Mouse (Mus musculus): ENCODE results near the gene Dgki.

Dgki gene

DNA sequence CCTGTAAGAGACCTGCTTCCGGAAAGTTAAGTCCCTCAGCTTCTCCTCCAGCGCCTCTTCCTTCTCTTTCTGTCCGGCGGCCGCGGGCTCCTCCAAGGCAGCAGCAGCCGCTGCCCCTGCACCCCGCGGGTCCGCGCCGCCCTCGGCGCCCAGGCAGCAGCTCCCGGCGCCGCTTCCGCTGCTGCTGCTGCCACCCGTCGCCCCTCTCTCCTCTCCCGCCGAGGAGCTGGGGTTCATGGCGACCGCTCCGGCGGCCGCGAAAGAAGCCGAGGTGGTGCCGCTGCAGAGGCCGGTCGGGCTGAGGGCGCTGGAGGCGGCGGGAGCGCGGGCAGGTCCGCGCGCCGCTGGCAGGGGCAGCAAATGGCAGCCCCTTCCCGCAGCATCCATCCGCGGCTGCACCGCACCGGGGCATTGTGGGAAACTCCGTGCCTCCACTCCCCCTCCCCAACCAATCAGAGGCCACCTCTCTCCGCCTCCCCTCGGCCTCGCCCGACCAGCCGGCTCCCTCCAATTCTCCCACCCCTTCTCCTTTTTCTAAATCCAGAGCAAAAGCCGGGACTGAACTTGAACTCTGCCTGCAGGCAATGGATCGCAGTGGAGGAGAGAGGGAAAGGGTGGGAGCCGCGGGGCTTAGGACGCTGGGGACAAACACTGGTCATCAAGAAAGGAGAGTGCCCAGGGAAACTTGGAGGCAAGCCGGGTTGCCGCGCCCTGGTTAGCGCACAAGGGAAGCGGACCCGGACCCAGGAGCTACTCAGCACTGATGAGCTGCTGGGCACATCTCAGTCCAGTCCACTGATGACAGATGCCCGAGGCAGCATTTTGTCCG, at the start of gene Dgki:
Dgki (minus strand) TSS at position 623 of the 829 bp plus-strand sequence.
- no peak for DNase-seq (ENCODE audit: low spot score in 2 of 2)

DNA sequence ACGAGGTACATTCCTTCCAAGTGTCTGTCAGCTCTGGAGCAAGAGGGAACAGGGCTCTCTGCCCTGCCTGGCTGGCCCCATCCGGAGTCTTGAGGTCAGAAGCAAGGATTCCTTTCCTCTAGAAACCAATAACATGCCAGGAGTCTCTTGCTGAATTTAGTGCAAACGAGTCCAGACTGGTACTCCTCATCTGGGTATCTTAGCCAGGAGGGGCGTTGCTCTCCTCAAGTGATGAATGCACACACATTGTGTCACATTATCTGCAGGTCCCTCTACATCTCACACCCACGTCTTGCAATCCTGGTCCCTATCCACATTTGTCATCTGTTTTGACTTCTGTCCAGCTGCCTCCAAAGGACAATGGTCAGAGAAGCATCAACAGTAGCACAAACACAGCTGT, 47.6 kb upstream of the Dgki start:
- DNase-seq (ENCODE audit: low spot score in 2 of 2) = no peak

DNA sequence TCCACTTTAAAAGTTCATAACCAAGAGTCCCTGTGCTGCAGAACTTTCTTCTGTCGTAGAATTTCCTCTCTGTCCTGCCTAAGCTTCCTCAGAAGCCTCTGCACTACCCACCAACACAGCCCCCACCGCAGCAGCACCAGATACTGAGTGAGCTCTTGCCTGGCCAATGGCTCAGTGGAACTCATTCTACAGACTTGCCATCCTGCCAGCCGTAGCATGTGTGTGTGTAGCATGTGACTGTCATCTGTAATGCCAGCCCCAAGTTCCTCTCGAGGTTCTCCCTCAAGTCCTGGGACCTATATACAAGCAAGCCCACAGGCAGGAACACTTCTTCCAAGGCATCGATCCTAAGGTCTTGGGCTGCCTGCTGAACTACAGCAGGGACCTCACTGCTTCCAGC, 38.1 kb upstream of the Dgki start:
- no peak for DNase-seq (ENCODE audit: low spot score in 2 of 2)

DNA sequence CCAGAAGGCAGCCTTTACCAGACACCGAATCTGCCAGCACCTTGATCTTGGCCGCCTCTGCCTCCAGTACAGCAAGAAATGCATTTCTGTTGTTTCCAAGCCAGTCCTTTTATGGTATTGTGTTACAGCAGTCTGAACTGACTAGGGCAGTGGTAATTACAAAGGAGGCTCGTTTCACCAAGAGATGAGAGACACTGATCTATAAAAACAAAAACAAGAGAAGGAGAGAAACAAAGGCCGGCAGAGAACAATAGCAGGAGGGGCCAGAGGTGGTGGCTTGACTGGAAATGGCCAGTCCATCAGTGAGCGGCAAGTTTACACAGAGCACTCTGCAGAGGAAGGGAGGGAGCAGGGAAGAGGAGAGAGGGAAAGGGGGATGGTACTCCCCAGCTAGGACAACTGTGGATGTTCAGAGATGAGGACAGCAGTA, 36.9 kb upstream of the Dgki start:
- no peak for DNase-seq (ENCODE audit: low spot score in 2 of 2)

DNA sequence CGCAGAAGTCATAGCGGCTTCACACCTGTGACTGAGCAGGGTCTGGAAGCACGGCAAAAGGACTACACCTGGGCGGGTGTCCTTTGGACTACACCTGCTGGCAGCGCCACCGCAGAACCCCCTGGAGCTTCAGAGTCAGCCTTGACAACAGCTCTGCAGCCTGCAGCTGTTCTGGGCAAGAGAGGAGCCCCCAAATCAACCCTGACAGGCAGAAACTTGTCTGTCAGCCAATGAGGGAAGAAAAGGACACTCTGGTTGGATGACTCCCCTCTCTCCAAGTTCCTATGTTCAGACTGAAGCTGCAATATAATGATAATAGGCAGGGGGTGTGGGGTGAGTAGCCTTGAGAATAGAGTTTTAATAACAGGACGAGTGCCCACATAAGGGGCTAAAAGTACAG, 36.4 kb upstream of the Dgki start:
- no peak for DNase-seq (ENCODE audit: low spot score in 2 of 2)

DNA sequence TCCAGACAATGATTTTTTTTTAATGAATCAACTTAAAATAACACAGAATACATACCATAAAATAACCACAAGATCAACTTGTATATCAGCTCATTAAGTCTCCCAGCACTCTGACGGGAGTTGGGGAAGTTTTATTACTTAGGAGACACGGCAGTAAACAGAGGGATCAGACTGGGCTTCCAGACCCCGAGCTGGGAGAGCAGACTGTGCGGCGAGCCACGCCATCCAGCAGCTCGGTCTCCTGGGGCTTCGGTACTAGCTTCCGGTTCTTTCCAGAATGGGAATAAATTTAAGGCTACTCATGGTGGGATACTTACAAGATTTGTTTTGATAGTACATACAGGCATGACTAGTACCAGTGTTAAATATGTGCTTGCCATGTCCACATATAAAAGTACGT, 32.9 kb upstream of the Dgki start:
- no peak for DNase-seq (ENCODE audit: low spot score in 2 of 2)

DNA sequence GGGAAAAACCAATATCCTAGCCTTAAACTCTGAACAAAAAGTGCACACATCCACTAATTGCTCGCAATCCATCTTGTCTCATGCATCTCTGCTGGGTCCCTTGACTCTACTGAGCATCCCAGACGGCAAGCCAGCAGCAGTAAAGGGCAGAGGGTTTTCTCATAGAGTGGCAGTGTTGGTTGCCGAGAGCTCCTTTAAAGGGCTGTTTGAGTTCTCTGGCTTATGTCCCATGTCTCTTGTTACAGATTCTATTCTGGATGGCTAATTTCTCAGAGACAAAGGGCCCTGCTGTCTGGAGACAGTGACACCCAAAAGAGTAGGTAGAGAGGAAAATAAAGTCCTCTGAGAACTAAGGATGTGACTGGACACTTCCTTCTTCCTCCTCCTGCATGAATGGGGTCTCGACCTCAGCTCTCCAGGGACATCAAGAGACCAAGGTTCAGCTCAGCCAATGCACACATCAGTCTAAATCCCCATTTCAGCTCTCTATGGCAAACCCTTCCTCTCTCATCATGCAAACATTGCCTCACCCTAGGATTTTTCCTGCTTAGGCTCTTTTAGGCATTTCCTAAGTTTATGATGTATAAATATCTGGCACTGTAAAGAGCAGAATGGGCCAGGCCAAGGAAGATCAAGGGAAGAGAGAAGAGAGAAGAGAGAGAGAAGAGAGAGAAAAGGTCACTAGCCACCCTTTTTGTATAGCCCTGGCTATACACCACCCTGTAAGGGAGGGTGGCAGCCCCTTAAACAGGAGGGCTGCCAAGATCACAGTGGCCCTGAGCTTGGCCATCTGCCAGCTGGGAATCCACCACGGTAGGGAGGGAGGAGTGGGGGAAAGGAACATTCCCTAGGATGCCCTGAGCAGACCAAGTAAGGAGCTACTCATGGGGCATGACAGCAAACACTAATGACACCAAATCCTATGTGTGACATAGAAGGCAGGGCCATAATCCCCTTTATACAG, 30.2 kb upstream of the Dgki start:
- peak in 1 of 2 experiments; percentile 14 for DNase-seq (ENCODE audit: low spot score in 2 of 2)

DNA sequence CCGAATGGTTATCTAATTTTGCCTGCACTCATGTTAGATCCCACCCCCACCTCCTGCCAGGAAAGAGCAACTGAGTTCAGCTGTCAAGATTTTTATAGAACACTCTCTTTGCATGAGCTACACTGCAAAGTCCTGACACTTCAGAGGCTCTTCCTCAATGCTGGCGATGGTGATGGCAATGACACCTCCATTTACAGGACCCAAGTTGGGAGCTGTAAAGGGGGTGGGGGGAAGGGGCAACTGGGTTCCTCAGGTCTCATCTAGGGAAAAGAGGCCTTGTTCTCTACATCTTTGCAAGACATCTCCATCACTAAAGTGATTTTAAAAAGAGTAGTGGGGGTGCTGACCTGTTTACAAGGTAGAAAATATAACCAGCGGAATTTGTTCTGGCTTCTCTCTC, 29.4 kb upstream of the Dgki start:
- DNase-seq (ENCODE audit: low spot score in 2 of 2) = no peak

DNA sequence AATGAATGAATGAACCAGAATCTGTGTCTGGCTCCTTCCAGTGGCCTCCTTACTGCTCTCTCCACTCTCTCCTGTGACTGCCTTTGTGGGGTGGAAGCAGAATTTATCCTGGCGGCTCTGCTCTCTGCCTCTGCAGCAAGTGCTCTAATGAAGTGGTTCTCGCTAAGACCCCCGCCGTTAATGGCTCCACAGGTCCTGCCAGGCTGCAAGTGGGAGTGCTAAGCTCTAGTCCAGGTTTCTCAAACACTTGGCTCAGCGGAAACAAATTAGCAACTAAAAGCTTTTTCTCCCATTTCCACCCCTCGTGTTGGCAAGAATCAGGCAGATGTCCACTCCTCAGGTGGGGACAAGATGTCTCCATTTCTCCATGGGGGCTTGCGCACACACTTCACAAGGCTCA, 28.7 kb upstream of the Dgki start:
- no peak for DNase-seq (ENCODE audit: low spot score in 2 of 2)

DNA sequence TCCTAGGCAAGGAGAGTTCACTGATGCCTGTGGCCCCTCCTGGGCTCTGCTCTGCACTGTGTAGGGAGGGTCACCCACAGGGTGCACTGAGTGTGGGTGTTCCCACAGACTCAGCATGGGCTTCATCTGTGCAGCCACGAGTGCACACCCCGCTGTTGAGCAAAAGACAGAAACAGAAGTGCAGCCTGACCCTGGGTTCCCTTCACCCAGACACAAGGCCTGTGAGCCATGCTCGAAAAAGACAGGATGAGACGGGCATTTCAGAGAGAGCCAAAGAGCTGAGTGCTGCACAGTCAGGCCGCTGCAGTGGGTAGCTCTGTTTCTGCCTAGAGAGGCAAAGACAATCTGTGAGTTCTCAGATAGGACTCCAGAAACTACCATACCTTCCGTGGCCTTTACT, 27.5 kb upstream of the Dgki start:
- DNase-seq (ENCODE audit: low spot score in 2 of 2) = no peak

DNA sequence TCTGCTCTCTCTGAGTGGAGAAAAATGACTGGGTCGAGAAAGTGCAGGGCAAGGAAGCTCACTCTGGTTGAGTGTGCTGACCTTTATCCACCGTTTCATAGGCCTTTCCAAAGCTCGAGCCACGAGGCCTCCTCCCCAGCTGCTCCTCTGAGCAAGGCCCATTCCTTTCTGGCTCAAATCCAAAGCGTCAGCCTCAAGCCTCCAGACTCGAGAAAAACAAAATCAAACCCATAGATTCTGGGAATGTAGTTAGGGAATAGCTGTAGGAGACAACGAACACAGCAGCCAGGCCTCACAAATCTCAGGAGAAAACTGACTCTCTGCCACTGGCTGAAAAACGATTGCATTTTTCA, 26.6 kb upstream of the Dgki start:
- peak; percentile 19 to 23 for DNase-seq (ENCODE audit: low spot score in 2 of 2)

DNA sequence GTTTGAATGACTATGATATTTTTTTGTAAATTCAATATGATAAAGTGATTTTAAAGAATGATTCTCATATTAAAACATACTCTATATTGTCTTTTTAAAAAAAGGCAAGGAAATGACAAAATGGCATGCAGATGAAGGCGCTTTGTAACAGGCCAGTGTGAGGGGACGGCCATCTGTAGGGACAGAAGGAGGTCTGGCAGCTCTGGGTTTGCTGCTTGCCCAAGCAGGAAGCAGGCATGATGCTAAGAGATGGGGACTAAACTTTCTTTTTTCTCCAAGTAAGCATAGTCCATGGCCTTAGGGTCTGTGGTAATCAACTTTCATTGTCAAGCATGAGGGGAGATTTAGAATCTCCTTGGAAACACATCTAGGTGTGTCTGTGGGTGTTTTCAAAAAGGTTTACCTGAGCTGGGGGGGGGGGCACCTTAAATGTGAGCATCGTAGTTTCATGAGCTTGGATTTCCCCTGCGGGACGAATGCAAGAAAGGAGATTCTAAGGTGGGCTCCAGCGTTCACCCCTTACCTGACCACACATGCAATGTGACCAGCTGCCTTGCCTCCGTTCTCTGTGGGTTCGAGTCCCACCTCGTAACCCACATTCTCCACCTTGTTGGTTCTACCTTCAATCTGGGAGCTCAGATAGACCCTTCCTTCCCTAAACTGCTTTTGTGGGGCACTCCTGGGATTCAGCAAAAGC, 26.1 kb upstream of the Dgki start:
- no peak for DNase-seq (ENCODE audit: low spot score in 2 of 2)

DNA sequence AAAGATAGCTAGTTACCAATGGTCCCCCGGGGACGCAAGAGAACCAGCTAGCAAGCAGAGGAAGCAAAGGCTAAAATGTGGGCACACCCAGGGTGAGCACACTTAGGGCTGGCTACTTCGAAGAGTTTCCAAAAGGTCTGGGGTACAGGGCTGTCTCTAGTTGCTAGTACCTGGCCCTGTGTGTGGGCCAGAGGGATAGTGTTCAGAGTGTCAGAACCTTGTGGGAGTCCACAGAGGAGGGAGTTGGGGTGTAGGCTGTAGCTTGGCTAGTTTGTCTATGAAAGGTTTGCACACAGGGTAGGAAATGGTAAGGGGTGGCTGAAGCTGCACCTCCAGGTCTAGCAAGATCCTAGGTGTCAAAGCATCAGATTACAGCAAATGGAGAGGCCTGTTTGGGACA, 25.1 kb upstream of the Dgki start:
- DNase-seq (ENCODE audit: low spot score in 2 of 2) = no peak

DNA sequence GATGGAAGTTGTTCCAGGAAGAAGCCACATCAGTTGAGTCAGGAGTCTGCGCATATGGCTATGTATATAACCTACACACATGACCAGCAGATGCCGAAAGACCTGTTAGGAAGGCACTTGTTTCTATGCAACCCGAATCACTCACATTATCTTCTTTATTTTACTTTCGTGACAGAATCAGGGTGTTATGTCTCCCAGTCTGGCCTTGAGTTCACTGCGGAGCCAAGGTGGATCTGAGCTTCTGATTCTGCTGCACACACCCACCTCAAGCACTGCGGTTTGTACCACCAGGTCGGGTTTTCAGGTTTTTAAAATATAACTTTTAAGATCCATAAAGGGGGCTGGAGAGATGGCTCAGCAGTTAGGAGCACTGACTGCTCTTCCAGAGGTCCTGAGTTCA, 22.7 kb upstream of the Dgki start:
- DNase-seq (ENCODE audit: low spot score in 2 of 2) = no peak

DNA sequence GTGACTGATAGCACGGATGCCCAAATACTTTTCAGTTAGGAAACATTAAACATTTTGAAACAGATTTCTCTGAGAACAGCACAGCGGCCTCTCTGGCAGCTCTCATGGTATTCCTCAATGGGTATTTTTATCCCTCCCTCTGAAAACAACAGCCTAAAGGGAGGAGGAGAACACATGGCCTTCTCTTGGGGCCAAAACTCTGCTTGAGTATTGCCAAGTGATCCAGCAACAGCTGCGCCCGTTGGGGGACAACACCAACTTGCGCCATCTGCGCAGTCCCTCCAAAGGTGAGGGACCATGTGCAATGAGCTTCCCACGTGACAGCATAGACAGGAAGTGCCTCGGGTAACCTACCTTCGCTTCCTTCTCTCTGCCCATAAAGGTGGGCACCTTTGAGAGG, 22.1 kb upstream of the Dgki start:
- no peak for DNase-seq (ENCODE audit: low spot score in 2 of 2)

DNA sequence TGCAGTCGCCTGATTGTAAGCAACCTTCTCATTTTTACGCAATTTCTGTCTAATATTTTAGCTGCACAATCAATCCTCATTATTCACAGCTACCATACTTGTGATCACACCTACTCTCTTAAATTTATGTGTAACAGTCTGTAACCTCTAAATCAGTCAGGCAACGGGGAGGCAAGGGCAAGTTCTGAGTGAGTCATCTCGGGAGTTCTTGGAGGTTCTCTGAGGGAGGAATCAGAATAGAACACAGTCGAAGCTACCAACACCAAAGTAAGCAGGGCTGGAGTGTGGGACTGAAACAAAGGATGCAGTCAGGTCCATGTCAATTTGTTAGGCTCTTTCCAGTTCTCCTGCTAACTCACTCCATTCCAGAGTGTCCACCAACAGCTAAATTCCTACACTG, 17.9 kb upstream of the Dgki start:
- no peak for DNase-seq (ENCODE audit: low spot score in 2 of 2)

DNA sequence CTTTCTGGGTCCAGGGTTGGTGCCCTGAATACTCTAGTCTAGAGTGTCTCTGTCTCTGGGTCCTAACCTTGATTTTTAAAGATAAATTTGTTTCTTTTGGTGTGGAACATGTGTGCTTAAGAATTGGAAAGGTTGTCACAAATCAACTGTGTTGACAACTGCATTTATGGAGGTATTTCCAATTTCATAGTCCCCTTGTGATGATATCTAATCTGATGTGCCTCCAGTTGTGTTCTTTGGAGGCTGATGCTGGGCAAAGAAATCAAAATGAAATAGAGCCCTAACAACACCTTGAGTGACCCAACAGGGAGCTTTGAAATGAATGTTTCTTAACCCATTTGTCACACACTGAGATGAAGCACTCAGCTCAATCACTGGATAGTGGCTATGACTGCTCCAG, 15.5 kb upstream of the Dgki start:
- no peak for DNase-seq (ENCODE audit: low spot score in 2 of 2)

DNA sequence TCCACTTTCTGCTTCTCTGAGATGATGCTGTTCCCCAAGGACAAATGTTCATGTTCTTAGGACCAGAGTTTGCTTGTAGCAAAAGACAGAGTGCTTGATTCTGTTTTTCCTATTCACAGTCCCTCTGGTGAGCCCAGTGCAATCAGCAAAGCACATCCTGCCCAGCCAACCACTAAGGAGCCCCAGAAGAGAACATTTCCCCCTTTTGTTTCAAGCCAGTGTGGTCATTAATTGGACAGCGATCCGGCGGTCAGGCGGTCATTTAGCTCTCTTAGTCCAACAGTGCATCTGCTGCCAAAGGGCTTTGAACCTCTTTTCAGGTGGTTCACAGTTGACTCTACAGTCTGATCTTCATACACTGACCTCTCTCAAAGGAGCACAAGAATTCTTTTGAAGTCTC, 10.6 kb upstream of the Dgki start:
- no peak for DNase-seq (ENCODE audit: low spot score in 2 of 2)

DNA sequence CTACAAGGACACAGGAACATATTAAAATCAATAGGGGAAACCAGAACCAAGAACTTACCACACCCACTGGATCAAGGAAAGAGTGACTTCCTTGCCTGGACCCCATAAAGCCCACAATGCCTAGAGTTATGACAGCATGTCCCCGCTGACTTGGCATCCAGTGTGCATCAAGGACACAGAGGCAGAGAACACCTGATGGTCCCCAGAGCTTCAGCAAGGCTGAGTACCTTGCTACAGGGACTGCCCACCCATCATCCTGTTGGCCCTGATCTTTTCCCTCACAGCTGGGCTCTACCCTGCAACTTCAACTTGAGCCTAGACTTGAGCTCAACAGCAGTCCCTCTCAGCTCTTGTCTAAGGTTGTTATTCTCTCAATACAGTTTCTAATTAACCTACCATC, 6.6 kb upstream of the Dgki start:
- DNase-seq (ENCODE audit: low spot score in 2 of 2) = no peak

DNA sequence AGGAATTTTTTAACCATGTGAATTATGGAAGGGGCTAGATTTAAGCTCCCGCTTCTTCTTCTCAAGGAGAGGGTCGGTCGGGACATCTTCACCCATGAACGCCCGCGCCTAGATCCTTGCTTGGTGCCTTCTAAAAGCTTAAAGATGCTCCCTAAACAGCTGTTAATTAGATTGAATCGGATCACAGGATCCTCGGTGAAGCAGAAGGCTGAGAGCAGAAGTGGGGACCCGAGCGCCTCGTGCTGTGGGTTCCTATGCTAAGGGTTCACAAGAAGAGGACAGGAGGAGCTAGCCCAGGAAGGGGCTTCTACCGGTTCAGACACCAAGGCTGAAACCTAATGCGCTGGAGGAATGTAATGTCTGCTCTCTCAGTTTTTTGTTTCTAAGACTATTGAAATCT, 508 bp upstream of the Dgki start:
- DNase-seq (ENCODE audit: low spot score in 2 of 2) = no peak

DNA sequence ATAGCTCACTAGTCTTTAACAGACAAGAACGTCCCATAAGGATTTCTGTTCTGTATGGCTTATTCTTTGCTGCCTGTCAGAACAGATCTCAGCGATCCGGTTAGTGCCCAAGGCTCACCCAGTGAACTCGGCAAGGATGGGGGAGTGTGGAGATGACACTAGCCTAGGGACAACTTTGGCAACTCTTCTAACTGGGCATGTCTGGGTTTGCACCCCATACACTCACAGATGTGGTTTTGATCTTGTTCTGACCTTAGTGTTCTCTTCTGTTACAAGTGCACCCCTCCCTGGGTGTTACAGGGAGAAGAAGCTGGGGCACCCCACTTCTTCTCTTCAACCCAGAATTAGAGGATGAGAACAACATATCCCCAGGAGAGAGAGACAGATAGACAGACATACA, 1.0 kb downstream of the Dgki start:
- no peak for DNase-seq (ENCODE audit: low spot score in 2 of 2)

DNA sequence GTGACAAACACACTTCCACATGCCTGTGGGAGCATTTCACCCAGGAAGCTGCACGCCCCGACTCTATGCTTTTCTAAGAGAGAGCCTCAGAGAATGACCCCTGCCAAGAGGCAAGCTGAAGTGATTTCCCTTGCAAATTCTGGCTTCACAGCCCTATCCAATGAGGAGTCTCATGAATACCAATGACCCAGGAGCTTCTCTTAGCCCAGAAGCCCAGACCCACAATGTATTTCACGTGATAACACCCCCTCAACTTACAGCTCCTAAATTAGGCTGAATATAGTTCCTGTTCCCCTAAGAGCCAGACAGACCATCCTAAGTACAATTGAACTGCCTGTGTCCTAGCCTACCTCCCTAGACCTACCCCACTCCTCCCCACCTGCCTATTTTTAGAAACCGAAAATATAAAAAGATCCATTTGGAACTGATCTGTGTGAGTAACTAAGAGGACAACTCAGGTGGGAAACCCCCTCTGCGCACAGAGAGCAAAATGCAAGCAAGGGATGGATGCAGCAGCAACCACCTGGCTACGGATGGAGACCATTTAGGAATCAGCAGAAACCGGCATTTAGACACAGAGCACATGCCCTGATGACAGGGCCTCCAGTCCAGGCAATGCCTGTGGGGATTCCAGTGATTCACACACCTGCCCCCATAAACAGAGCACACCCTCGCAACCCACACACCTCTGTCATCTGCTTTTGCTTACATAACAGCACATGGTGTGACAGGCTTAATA, 2.1 kb downstream of the Dgki start:
- no peak for DNase-seq (ENCODE audit: low spot score in 2 of 2)

Measured in heart, adult 9 months (tissue).